Mouse (Mus musculus) gonadal fat pad, adult 2 months (tissue): Measurements from ENCODE around the gene Sox6. TPM values are rescaled to one million over a fixed set of nuclear protein-coding genes. Genes with fewer than 3 reads are reported as not detected.

ENCODE experiments used
- DNase-seq: peaks from one replicate; pipeline ENCODE4 v3.0.0-alpha.2; 2012; ENCODE audit warnings: low read depth
- polyA plus RNA-seq: library from polyadenylated mRNA; depleted of rRNA; stranded (reverse); fragments of >200 nt; gene quantifications from 2 replicates; pipeline ENCODE4 v1.2.3, GENCODE M21; 2012

The Sox6 gene
- polyA plus RNA-seq, 1 experiment: 10.4 TPM

DNA sequence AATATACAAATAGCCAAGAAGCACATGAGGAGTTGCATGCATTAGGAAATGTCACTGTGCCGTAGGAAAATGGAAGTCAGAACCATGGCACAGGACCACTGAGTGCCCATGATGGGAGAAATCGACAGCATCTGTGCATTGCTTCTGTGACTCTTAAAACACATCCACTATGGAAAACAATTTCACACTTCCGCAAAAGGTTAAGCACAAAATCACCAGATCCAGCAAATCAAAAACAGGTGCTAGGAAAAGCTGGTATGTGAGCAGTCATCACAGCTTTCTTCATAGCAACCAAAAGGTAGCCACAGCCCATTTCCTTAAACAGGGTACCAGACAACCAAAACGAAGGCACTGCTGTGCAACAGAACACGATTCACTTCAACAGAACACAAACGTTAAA lies 52.9 kb downstream of the Sox6 start:
- DNase-seq: no peak

DNA sequence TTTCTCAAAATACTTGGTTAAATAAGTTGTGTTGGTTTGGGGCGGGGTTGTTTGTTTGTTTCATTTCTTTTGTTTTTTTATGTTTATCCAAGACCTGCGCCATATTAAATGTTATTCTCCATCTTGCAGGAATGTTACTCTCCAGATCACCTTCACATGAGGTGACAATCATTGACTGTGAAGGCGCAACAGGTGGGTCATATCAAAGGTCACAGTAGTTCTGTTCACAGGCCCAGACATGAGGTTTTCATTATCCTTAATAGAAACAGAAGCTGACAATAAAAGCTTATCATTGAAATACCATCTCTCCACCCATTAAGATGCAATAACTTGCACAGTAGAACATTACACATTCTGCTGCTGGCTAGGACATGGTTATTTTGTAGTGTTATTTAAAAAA lies 54.5 kb downstream of the Sox6 start:
- no peak for DNase-seq

DNA sequence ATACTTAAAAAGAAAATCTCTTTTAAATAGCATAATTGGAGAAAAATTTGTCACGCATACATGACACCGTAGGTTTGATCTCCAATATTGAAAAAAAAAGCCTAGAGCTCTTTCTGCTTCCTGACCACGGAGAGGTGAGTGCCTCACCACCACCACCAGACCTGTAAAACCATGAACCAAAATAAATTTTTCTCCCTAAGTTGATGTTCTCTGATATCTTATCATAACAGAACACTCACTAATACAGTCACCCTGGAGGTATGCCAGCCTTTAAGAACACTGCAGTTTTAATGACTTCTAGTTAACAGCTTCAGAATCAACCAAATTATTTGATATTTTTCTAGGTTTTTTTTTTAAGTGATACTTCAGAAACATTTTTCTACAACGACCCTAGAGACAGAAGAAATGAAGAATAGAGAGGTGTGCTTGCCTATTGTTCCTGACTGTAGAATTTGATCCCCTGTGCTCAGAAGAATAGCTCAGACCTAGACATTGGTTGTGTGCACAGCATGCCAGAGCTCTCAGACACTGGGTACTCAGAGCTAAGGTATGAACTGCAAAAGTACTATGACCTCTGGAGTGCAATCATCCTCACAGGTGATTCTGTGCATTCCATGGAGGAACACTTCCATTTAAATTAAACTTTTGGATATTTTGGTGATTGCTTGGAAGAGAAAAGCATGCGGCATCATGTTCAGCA lies 58.6 kb downstream of the Sox6 start:
- DNase-seq: no peak

DNA sequence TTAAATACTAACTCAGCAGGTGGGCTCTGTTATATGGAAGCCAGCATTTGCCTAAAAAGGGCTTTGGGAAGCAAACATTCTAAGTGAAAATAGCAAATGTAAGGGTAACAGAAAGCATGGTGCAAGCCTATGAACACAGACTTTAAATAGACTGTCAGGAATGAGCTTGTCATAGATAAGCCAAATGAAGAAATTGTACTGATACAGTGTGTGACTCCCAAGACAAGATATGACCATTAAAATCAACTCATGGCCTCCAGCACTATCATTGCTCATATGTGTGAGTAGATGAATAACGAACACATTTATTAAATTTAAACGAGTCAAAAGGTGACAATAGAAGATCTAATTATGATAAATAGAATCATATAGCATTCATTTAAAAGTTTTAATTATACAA lies 64.1 kb downstream of the Sox6 start:
- no peak for DNase-seq

DNA sequence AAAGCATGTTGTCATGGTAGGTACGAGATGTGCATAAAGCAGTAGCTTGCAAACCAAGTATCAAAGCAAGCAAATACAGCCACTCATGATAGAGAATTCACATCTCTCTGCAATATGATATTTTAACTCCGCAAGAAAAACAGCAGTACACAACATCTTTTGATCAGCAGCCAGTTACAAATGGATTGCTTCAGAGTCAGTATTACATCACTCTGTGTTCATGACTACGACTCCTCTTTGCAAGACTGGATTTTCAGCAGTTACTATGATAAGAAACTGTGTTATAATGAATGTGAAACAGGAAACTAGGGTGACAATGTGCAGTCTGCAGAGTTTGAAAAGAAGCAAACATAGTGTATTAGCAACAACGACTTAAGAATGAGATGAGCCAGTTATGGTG lies 71.4 kb downstream of the Sox6 start:
- peak; percentile 12 for DNase-seq

DNA sequence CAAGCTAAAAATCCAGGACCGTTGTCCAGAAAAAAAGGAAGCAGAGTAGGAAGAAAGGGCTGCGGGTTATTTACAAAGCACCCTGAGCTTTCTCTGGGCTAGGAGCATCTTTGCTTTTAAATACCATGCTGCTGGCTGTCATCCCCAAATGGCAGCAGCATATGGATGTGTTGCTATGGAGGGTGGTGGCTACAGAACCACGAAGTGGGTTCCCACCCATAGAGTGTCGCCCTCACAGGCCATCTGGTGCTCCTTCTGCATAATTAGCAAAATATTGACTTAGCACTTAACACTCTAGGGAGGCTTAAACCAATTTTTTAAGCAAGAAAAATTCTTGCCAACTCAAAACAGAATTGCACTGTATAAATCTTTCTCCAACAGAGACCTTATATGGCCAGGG lies 72.4 kb downstream of the Sox6 start:
- no peak for DNase-seq

DNA sequence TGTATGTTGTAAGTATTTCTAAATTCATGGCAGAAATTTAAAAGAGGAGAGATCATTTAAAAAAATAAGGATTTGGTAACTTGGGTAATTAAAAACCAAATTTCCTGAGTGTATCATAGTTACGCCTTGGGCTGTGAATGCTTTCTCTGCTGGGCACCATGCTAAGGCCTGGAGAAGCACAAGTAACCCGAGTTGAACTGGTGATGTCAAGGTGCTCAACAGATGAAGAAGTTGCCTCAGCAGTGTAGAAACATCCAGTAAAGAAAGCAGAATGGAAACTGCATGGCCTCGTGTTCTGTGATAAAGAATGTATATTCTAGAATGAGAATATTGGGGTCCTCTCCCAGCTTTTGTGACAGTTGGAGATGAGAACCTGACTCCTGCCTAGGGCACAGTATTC lies 85.5 kb downstream of the Sox6 start:
- no peak for DNase-seq

DNA sequence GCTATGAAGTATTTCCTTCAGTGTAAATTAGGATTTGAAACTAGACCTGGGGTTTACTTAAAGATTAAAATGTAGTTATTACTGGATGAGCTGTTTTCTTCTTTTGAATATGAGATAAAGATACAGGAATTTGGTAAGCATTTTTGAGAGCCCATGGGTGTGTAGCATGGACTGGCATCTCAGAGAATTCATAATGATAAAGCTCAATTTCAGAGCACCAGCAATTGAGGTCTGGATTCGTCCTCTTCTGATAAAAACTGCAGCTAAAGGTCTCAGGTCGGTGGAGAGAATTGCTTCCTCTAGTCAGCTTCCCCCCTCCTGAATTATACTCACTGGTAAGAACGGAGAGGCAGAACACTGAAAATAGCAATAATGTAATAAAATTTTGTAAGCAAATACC lies 86.4 kb downstream of the Sox6 start:
- no peak for DNase-seq

DNA sequence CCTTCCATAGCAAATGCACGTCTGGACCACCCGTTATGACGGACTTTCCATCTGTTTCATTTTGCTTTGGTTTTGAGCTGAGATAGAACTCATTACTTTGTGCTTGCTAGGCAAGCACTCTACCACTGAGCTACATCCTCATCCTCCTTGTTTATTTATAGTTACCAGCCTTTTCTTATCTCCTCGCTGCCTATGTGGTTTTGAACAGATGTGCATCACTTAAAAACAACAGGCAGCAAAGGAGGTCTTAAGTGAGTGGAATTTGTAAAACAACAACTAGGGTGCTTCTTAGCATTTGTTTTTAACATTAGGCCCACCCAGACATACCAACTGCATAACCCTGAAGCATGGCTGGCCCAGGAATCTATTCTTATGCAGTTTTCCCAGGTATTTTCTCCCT lies 86.9 kb downstream of the Sox6 start:
- DNase-seq: no peak

DNA sequence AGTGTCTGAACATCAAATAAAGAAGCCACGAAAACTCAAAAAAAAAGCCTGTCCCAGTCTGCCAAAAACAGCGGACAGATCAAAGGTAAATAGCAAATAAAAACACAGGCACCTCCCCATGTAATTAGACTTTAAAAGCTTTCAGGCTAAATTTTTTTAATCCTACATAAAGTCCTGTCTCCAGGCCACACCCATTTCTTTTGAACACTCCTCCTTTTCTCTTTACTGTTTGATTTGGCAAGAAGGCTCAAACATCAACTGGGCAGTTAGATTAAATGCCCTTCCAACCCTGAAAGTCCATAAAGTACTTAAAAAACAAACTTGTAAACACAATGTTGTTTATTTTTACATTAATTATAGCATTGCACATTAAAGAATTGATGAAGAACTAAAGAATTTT lies 90.7 kb downstream of the Sox6 start:
- DNase-seq: no peak

DNA sequence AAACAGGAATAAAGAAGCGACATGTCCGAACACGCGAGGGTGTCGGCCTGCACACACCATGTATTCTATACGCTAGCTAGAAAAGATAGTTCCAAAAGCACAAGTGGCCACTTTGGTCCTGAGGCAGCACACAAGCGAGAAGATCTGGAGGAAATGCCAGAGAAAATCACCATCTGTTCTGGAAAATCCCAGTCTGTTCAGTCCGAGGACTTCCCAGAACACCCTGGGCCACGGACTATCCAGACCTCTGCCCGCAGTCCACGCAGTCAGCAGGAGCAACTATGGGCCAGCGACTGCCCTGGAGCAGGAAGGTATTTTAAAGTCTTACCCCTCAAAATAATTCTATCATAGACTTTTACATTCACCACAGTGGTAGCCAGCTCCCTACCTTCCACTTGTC lies 92.0 kb downstream of the Sox6 start:
- no peak for DNase-seq

DNA sequence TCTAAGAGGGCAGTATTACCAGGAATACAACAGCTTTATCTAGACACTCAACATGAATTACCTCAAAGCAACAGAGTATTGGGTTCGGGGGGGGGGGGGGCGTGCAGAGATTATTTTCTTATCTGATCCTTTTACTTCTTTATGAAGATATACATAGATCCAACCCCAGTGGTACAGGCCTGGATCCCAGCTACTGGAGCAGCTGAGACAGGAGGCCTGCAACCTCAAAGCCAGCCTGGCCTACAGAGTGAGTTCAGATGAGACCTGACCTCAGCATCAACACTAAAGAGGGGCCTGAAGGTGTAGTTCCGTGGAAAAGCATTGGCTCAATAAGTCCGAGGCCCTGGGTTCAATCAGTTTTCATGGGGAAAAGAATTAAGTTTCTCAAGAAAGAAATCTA lies 93.1 kb downstream of the Sox6 start:
- no peak for DNase-seq

DNA sequence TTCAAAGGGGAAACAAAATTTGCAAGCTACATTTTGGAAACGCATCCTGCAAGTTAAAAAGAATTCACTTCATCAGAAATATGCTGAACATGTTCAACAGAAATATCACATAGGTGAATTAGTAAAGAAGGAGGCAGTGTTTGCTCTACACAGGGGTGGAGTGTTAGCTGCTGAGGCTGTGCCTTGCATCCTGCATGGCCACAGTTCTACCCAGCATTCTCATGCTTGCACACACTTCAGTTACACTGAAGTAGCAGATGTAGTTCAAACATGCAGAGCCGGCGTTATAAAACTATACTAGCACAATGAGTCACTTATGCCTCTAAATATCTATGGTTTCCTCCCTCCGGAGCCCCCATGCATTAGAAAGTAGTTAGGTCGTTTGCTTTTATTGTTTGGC lies 94.3 kb downstream of the Sox6 start:
- DNase-seq: no peak

DNA sequence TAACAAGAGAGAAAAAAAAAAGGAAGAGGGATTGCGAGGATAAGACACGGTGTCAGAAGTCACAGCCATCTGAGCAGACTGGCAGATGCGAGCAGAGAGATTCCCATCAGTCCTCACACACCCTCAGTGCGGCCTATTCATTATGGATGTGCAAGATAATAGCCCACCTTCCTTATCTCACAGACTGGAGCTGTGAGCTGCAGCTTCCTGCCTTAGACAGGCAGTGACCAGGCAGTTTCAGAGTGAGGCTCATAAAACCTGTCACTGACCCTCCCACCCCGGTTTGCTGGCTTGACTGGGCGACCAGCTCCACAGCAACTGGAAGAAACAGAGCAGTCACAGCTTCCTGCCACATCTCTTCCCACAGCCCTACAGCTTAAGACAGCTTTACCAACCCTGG lies 96.8 kb downstream of the Sox6 start:
- DNase-seq: no peak

DNA sequence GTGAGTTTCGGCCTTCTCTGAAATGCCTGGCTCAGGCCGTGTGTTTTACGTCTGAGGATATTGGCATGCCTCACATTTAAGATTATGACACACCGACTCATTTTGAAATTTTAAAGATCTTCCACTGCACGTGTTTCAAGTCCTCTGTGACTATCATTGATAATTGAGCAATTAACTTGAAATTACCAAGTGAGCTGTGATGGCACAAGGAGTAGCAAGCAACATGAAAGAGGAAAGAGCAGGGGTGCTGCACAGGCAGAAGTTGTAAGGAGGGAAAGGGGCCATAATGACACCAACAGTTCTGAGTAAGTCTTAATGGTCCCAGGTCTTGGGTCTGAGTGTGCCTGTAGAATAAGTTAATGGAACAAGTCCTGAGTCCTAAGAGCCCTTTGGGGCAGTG lies 99.3 kb downstream of the Sox6 start:
- no peak for DNase-seq

DNA sequence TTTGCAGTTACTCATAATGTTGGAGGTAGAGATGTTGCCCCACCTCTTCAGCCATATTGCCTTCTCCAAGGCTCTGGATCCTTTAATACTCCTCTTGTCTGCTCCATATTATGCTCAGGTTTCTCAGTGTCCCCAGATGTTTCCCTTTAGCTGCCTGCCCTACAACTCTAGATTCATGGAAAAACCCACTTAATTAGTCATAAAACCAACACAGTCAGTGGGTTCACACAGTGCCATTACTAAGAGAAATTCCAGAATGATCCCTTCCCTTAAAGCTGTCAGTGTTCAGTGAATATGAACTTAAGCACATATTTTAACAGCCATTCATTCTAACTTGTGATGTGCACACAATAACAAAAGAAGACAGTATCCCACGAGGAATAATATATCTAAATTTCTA lies 101.7 kb downstream of the Sox6 start:
- no peak for DNase-seq

DNA sequence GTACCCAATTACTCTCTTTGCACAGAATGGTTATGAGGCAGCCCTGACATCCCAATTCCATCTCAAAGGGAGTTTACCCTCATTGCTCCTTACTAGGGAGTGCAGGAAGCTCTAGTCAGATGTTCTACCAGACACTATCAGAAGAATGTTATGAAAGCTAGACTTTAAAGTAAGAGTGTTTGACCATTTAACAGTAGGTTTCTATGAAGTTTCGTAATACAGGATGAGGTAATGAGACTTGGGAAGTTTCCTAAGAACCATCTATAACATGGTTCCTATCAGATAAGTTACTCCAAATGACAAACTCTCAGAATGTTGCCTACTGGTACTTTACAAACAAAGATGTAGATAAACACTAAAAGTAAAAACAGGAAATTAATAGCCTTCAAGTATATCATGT lies 123.3 kb downstream of the Sox6 start:
- DNase-seq: no peak

DNA sequence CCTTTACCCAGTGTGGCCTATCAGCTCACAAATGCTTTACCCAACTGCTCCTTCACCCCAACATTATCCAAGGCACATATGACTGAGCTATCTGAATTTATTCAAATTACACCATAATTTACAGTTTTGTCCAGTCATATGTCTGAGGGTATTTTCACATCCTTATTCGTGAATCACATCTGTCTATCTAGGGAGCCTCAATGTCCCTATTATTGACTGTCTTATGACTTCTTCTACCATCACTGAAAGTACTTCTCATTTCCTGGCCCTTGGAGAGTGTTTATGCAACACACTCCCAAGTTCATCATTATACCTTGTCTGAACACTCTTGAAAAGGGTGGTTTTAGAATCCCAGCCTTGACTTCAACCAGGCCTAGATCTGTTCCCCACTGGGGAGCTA lies 128.3 kb downstream of the Sox6 start:
- DNase-seq: no peak

DNA sequence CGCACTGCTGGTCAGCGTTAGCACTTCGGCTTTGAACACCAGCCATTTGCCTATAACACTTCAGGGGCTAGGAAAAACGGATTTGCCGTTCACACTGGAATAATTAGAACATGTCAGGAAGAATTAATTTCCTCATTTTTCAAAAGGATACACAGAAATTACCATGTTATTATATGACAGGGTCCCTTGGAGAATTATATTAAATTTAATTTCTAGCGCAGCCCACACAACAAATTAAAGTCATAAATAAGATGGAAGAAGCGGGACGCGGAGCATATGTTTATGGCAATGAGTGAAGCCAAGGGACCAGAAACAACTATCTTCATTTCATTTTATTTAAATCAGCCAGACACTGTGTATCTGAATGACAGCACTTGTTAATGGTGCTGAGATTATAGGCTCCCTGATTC lies 133.8 kb downstream of the Sox6 start:
- no peak for DNase-seq

DNA sequence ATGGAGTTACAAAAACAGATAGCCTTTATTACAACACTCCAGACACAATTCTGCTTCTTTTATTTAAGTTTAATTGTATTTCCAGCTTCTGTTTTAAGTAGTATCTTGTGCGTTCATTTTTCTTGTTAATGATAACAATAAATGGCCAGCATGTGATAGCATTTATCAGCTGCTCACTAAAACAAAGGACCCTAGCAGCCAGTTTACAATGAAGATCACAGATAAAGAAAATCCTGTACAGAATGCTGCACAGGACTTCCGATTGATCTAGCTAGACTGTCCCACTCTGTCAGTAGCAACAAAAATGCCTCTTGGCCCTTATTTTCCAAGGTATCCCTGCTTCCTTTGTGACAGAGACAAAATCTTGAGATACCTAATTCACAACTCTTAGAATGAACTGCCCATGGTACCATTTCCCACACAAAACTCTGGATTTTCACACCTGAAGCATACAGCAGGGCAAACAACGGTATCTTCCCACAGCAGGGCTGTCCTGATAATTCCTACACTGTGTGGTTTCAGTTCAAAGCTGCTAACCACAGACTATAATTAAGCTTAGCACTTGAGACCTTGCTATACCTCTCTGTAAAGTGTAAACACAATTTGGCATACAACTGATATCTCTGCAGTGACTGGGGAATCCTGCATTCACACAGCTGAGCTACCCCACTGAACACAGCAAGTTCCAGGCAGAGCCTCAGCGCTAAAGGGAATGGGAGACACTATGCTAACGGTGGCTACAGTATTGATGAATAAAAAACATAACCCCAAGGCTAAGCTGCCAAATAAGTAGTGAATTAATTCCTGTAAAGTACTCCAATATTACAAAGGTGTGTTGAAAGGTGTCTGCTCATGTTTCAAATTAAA lies 134.4 kb downstream of the Sox6 start:
- no peak for DNase-seq

DNA sequence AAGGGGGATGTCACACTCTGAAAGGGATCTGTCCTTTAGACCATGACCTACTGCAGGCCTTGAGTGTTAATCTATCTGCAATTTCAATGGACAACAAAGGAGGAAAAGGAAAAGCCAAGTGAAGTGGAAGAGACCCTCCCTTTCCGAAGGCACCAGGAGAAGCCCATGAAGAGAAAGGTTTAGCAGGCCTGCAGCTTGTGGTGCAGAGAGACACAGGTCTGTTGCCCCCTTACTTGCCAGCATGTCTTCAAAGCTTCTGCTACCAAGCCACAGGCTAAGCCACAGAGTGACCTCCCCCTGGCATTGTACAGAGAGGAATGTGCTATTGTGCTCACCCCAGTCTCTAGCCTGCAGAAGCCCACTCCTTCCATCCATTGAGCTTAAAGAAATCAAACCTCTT lies 135.2 kb downstream of the Sox6 start:
- no peak for DNase-seq

DNA sequence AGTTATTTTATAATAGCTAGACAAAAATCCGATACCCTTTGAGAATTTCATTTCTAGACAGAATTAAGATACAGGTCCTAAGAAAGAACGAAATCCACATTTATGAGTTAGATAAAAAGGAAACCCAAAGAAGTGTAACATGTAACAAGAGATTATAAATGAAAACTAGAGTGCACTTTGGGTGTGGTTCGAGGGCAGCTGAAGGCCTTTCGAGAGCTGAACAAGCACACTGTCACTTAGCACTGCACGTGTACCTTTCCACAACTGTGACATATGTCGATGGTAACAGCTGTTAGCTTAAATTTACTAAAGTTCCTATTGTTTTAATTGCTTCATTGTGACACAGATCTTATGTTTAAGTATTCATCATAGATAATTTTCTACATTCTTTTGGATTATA lies 142.8 kb downstream of the Sox6 start:
- no peak for DNase-seq

DNA sequence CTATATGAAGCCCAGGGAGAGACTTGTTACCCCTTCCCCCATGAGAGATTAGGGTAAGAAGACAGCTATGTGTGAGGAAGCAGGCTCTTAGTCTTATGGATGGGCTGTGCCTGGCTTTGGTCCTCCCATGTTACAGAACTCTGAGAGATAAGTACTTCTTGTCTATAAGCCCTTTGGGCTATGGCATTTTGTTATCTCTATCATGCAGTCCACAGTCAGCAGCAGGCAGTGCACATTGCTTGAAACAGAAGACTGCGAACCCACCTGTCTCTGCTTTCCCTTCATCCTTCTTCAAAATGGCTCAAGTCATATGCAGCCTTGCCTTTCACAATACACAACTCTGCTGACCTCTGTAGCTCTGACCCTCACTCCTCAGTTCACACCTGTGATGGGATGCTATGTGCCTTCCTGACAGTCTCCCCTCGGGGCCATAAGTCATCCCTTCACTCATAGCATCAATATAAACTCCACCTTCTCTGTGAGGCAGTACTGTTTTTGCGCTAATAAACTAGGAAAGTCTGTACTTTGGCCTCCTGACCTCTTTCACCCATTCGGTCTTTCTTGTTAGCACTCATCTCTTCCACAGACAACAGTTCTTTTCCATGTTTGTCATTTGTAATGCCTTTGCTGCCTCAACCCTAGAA lies 143.4 kb downstream of the Sox6 start:
- DNase-seq: no peak
